10 mouse cellular contexts compared by ENCODE assay signal in genomic region chr9:67102578-67102977, GRCm38 (mm10). TPM values are rescaled to one million over a fixed set of nuclear protein-coding genes. Genes with fewer than 3 reads are reported as not detected.
DNase-seq lines count a peak whose midpoint lies in the region; ATAC-seq lines count a peak whose summit lies in the region.
"Had no signal": no experiment of that assay in that cellular context is flagged by ENCODE, and none has a peak within 500 bp of the region (broad histone marks: within the 10 kb centered on the region; RNA-seq: fewer than 3 reads in every experiment).

No protein-coding gene starts in this region.

- no peaks in the 10 kb centered on the region for H3K27me3 ChIP-seq in intestine, embryonic 16.5 days (replicated peaks; ENCODE audit: control insufficient read depth, insufficient read depth, low read length)
- H3K27me3 ChIP-seq in intestine, embryonic 15.5 days (replicated peaks) = no peaks in the 10 kb centered on the region

- H3K27ac ChIP-seq in intestine, embryonic 16.5 days (ENCODE audit: low read length) = no peak overlapping the region; the same call in 1 of the 2 replicates
- H3K27ac ChIP-seq in intestine, embryonic 15.5 days = no peak overlapping the region

- ATAC-seq in intestine, embryonic 16.5 days = no peak
- no peak for ATAC-seq in intestine, embryonic 15.5 days
- ATAC-seq: liver, postnatal 0 days had no signal

- peaks cover 22% of the 10 kb centered on the region for H3K4me1 ChIP-seq in intestine, embryonic 16.5 days (ENCODE audit: control insufficient read depth, insufficient read depth, low read length)
- H3K4me1 ChIP-seq in intestine, embryonic 15.5 days (replicated peaks) = peaks cover 10% of the 10 kb centered on the region

- peak overlapping the region; percentile 19; the same call in 1 of the 2 replicates for H3K9ac ChIP-seq in intestine, embryonic 16.5 days (ENCODE audit: low read depth, low read length)
- H3K9ac ChIP-seq in intestine, embryonic 15.5 days = no peak overlapping the region
- H3K9ac ChIP-seq: liver, postnatal 0 days had no signal

- DNase-seq in cerebellum, postnatal 36 days = peak; percentile 3 to 5
- no peak for DNase-seq in cerebellum, adult 8-10 months
- DNase-seq in 3134 (ENCODE audit: extremely low read depth, insufficient read length, low spot score) (peak; percentile 69), liver (no peak)
- peak; percentile 63 to 76 for DNase-seq in adrenal gland, postnatal 36 days
- no peak for DNase-seq in thymus, postnatal 4 days
- DNase-seq: liver, postnatal 0 days had no signal

- 60% methylated on average over 6 of the region's 6 CpGs for WGBS in intestine, embryonic 16.5 days
- 58% methylated on average over 6 of the region's 6 CpGs for WGBS in intestine, embryonic 15.5 days

- H3K9me3 ChIP-seq in intestine, embryonic 16.5 days (ENCODE audit: control insufficient read depth, low read length) = no peaks in the 10 kb centered on the region
- H3K9me3 ChIP-seq in intestine, embryonic 15.5 days = no peaks in the 10 kb centered on the region

- H3K4me3 ChIP-seq in intestine, embryonic 16.5 days (ENCODE audit: low read length) = no peak overlapping the region
- H3K4me3 ChIP-seq in intestine, embryonic 15.5 days (replicated peaks) = no peak overlapping the region
- H3K4me3 ChIP-seq: myocyte had no signal

- H3K4me2 ChIP-seq in intestine, embryonic 16.5 days (ENCODE audit: low read depth, low read length) = no peak overlapping the region
- no peak overlapping the region for H3K4me2 ChIP-seq in intestine, embryonic 15.5 days (replicated peaks)

- no peaks in the 10 kb centered on the region for H3K36me3 ChIP-seq in intestine, embryonic 16.5 days (ENCODE audit: control insufficient read depth, insufficient read depth, low read length)
- H3K36me3 ChIP-seq in intestine, embryonic 15.5 days = no peaks in the 10 kb centered on the region

RNA-seq across cellular contexts. Expression of gene Tpm1, which starts 53.4 kb away (rescaled TPM):
- 1,080 and 1,114 TPM in 2 replicates for polyA plus RNA-seq in intestine, embryonic 16.5 days (2015; fragmentation: Nextera tagmentation; extraction: Ambion mirVana)
- 994 and 1,099 TPM in 2 replicates for polyA plus RNA-seq in intestine, embryonic 15.5 days (2015; fragmentation: Nextera tagmentation; extraction: Ambion mirVana)
- 100 to 1,000 TPM; 145 to 272 TPM for total RNA-seq in adrenal gland, postnatal 36 days (2021)

Comparison
In these comparisons a context has a peak if more than half of its experiments do, and no peak if none do; other contexts are left out.
1. DNase-seq: peak in cerebellum, postnatal 36 days (2 of 2), 3134 (single experiment) and adrenal gland, postnatal 36 days (2 of 2); none in cerebellum, adult 8-10 months (single experiment), liver (single experiment) and thymus, postnatal 4 days (single experiment).